ENCODE assay signal across 12 mouse cellular contexts in the genomic region with DNA sequence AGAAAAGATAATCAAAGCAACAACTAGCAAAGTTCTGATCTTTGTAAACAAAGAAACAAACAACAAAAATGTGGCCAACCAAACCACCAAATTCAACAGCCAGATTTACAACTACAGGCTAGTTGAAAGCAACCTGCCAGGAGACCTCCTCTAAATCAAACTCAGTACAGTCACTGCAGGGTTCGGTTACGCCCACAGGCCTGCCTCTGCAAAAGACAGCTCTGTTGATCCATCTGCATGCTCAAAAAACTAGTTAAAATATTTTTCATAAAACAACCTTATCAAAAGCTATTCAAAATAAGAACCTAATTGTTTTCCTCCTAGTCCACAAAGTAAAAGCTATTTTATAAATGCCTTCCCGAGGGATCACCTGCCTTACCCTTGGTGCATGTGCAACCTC.
"Had no signal": no experiment of that assay in that cellular context is flagged by ENCODE, and none has a peak within 500 bp of the region (broad histone marks: within the 10 kb centered on the region; RNA-seq: fewer than 3 reads in every experiment).

No protein-coding gene starts in this region.

- H3K27ac ChIP-seq: limb, embryonic 10.5 days; liver, embryonic 15.5 days; midbrain, embryonic 13.5 days; stomach, postnatal 0 days had no signal

- ATAC-seq: lung, postnatal 0 days; midbrain, embryonic 13.5 days had no signal

- H3K4me3 ChIP-seq: limb, embryonic 10.5 days; liver, embryonic 15.5 days; midbrain, embryonic 13.5 days had no signal

- DNase-seq: kidney, adult 18-20 months; kidney, postnatal 10 days; kidney, postnatal 4 days; lung, adult 2 months; lung, postnatal 36 days; right cerebral cortex, postnatal 25 days; thymus, postnatal 14 days had no signal
